ENCODE assay signal across 8 mouse cellular contexts in genomic region chr8:111941101-111941454, GRCm38 (mm10). TPM values are rescaled to one million over a fixed set of nuclear protein-coding genes. Genes with fewer than 3 reads are reported as not detected.
DNase-seq lines count a peak whose midpoint lies in the region; ATAC-seq and TF ChIP-seq lines count a peak whose summit lies in the region.

No protein-coding gene starts in this region.

- ATAC-seq in embryonic facial prominence, embryonic 11.5 days (replicated peaks; ENCODE audit: insufficient number of reproducible peaks, low FRiP score, low TSS enrichment, low read depth): peak; percentile 27; the same call in 1 of the 2 replicates
- ATAC-seq in neural tube, embryonic 12.5 days (ENCODE audit: low FRiP score, low read depth): peak; percentile 45; the same call in 1 of the 2 replicates

- TF ChIP-seq POLR2A in lung, adult 2 months (IDR thresholded peaks at IDR 0.05; ENCODE audit: borderline replicate concordance, extremely low read depth, low read depth, low read length): no peak

- 1% methylated on average over 23 of the region's 23 CpGs for WGBS in embryonic facial prominence, embryonic 11.5 days
- WGBS in heart, embryonic 10.5 days: under 1% methylated on average over 23 of the region's 23 CpGs
- WGBS in lung, adult 2 months: 0% methylated on average over 23 of the region's 23 CpGs
- under 1% methylated on average over 23 of the region's 23 CpGs for whole genome bisulfite sequencing in neural tube, embryonic 12.5 days

- peaks cover 4% of the 10 kb centered on the region; the same call in 1 of the 2 replicates for H3K4me1 ChIP-seq in embryonic facial prominence, embryonic 11.5 days (ENCODE audit: control insufficient read depth, insufficient read depth, low read length)
- H3K4me1 ChIP-seq in heart, embryonic 10.5 days: peaks cover 20% of the 10 kb centered on the region
- H3K4me1 ChIP-seq in lung, adult 2 months (ENCODE audit: control insufficient read depth, insufficient read depth, low read length): peaks cover 5% of the 10 kb centered on the region; the same call in 1 of the 2 replicates
- H3K4me1 ChIP-seq in neural tube, embryonic 12.5 days: peaks cover 17% of the 10 kb centered on the region

- H3K4me3 ChIP-seq in C2C12 (ENCODE audit: insufficient read depth, poor library complexity, severe bottlenecking): peak overlapping the region; percentile 98
- H3K4me3 ChIP-seq in embryonic facial prominence, embryonic 11.5 days (ENCODE audit: low read depth, low read length): peak overlapping the region; percentile 76
- H3K4me3 ChIP-seq in heart, embryonic 10.5 days: peak overlapping the region; percentile 89
- peak overlapping the region; percentile 91 for H3K4me3 ChIP-seq in lung, adult 2 months (replicated peaks; ENCODE audit: extremely low read depth, low read depth, low read length)
- H3K4me3 ChIP-seq in neural tube, embryonic 12.5 days: peak overlapping the region; percentile 99

- H3K36me3 ChIP-seq in C2C12 (ENCODE audit: control insufficient read depth, insufficient read depth): peaks cover 21% of the 10 kb centered on the region
- H3K36me3 ChIP-seq in embryonic facial prominence, embryonic 11.5 days (replicated peaks; ENCODE audit: control insufficient read depth, insufficient read depth, low read depth, low read length): no peaks in the 10 kb centered on the region
- peaks cover 35% of the 10 kb centered on the region for H3K36me3 ChIP-seq in heart, embryonic 10.5 days
- peaks cover 36% of the 10 kb centered on the region for H3K36me3 ChIP-seq in neural tube, embryonic 12.5 days

- peak; percentile 78 for DNase-seq in ZHBTc4 (ENCODE audit: low read depth, low spot score)
- peak; percentile 68 for DNase-seq in embryonic facial prominence, embryonic 11.5 days (ENCODE audit: low spot score)
- peak; percentile 86 for DNase-seq in heart, embryonic 10.5 days (ENCODE audit: low spot score)
- peak; percentile 32 to 50 for DNase-seq in kidney, adult 8-10 months
- no peak for DNase-seq in lung, adult 2 months
- DNase-seq in testis, postnatal 14 days (ENCODE audit: low spot score): peak; percentile 57

- no peaks in the 10 kb centered on the region for H3K27me3 ChIP-seq in C2C12 (ENCODE audit: control insufficient read depth, insufficient read depth, insufficient read length)
- no peaks in the 10 kb centered on the region for H3K27me3 ChIP-seq in embryonic facial prominence, embryonic 11.5 days (ENCODE audit: control insufficient read depth, insufficient read depth, low read length)
- no peaks in the 10 kb centered on the region for H3K27me3 ChIP-seq in heart, embryonic 10.5 days (ENCODE audit: insufficient read depth, poor library complexity, severe bottlenecking)
- H3K27me3 ChIP-seq in neural tube, embryonic 12.5 days (replicated peaks): no peaks in the 10 kb centered on the region

- peak overlapping the region; percentile 91 for H3K4me2 ChIP-seq in embryonic facial prominence, embryonic 11.5 days (ENCODE audit: low read depth, low read length)
- peak overlapping the region; percentile 94 for H3K4me2 ChIP-seq in neural tube, embryonic 12.5 days (replicated peaks)

- H3K79me2 ChIP-seq in C2C12 (ENCODE audit: control insufficient read depth, insufficient read depth): peaks cover 12% of the 10 kb centered on the region

- H3K9me3 ChIP-seq in embryonic facial prominence, embryonic 11.5 days (replicated peaks; ENCODE audit: control insufficient read depth, low read length): no peaks in the 10 kb centered on the region
- H3K9me3 ChIP-seq in heart, embryonic 10.5 days: no peaks in the 10 kb centered on the region
- no peaks in the 10 kb centered on the region for H3K9me3 ChIP-seq in neural tube, embryonic 12.5 days

- H3K9ac ChIP-seq in embryonic facial prominence, embryonic 11.5 days (replicated peaks; ENCODE audit: low read length): peak overlapping the region; percentile 75
- peak overlapping the region; percentile 89 for H3K9ac ChIP-seq in neural tube, embryonic 12.5 days

- H3K27ac ChIP-seq in embryonic facial prominence, embryonic 11.5 days (replicated peaks; ENCODE audit: low read depth, low read length): no peak overlapping the region; the same call in 1 of the 2 replicates
- peak overlapping the region; percentile 88 for H3K27ac ChIP-seq in heart, embryonic 10.5 days
- no peak overlapping the region for H3K27ac ChIP-seq in neural tube, embryonic 12.5 days

- no peak for TF ChIP-seq CTCF in C2C12 (IDR thresholded peaks at IDR 0.05; ENCODE audit: control insufficient read depth, insufficient read depth, insufficient read length)
- no peak for TF ChIP-seq CTCF in lung, adult 2 months (IDR thresholded peaks at IDR 0.05; ENCODE audit: insufficient read depth, low read length)

- peak overlapping the region; percentile 92 for H3ac ChIP-seq in C2C12 (ENCODE audit: control insufficient read depth, insufficient read length, low read depth)

- no peaks in the 10 kb centered on the region for H3K79me3 ChIP-seq in C2C12 (ENCODE audit: low read depth)

TF ChIP-seq in C2C12, 6 proteins besides CTCF, POLR2A, EP300 and RAD21:
- TF ChIP-seq FOSL1 (IDR thresholded peaks at IDR 0.05; ENCODE audit: insufficient read depth, low read length, poor library complexity, severe bottlenecking): no peak
- TF ChIP-seq CEBPB (IDR thresholded peaks at IDR 0.05; ENCODE audit: low read depth): no peak
- TF ChIP-seq USF1 (IDR thresholded peaks at IDR 0.05; ENCODE audit: low read depth): no peak
- no peak for TF ChIP-seq MYOD1 (IDR thresholded peaks at IDR 0.05; ENCODE audit: control insufficient read depth, insufficient read length, low read depth)
- no peak for TF ChIP-seq MAX (IDR thresholded peaks at IDR 0.05)
- no peak for TF ChIP-seq MYOG (IDR thresholded peaks at IDR 0.05; ENCODE audit: control insufficient read depth, extremely low read depth, insufficient read length)

RNA-seq across cellular contexts. Expression of gene Gabarapl2, which starts 0.6 kb away (rescaled TPM):
- 44.6 TPM for polyA plus RNA-seq in C2C12 (2012; fragmentation: generic; extraction: Trizol)
- 222 and 230 TPM in 2 replicates for polyA plus RNA-seq in embryonic facial prominence, embryonic 11.5 days (2014; fragmentation: Nextera tagmentation; extraction: Ambion mirVana)
- 172 and 178 TPM in 2 replicates for polyA plus RNA-seq in heart, embryonic 10.5 days (2016; fragmentation: Nextera tagmentation; extraction: Ambion mirVana)
- 26.2 and 58.2 TPM in 2 replicates for polyA plus RNA-seq in lung, adult 2 months (2012; rRNA removed)
- 377 and 381 TPM in 2 replicates for polyA plus RNA-seq in neural tube, embryonic 12.5 days (2016; fragmentation: Nextera tagmentation; extraction: Ambion mirVana)

RNA-seq across cellular contexts. Expression of gene Tmem231, which starts 7.4 kb away (rescaled TPM):
- 2.2 TPM for polyA plus RNA-seq in C2C12 (2012; fragmentation: generic; extraction: Trizol)
- 18.6 and 20.0 TPM in 2 replicates for polyA plus RNA-seq in embryonic facial prominence, embryonic 11.5 days (2014; fragmentation: Nextera tagmentation; extraction: Ambion mirVana)
- polyA plus RNA-seq in heart, embryonic 10.5 days (2016; fragmentation: Nextera tagmentation; extraction: Ambion mirVana): 6.2 and 8.2 TPM in 2 replicates
- 8.0 and 8.2 TPM in 2 replicates for polyA plus RNA-seq in lung, adult 2 months (2012; rRNA removed)
- polyA plus RNA-seq in neural tube, embryonic 12.5 days (2016; fragmentation: Nextera tagmentation; extraction: Ambion mirVana): 15.3 and 16.3 TPM in 2 replicates

RNA-seq across cellular contexts. Expression of gene Chst5, which starts 30.8 kb away (rescaled TPM):
- polyA plus RNA-seq in C2C12 (2012; fragmentation: generic; extraction: Trizol): not detected
- 1.1 and 2.2 TPM in 2 replicates for polyA plus RNA-seq in embryonic facial prominence, embryonic 11.5 days (2014; fragmentation: Nextera tagmentation; extraction: Ambion mirVana)
- 0.91 and 2.9 TPM in 2 replicates for polyA plus RNA-seq in heart, embryonic 10.5 days (2016; fragmentation: Nextera tagmentation; extraction: Ambion mirVana)
- polyA plus RNA-seq in lung, adult 2 months (2012; rRNA removed): 7.1 and 7.6 TPM in 2 replicates
- polyA plus RNA-seq in neural tube, embryonic 12.5 days (2016; fragmentation: Nextera tagmentation; extraction: Ambion mirVana): 4.8 and 4.9 TPM in 2 replicates

RNA-seq across cellular contexts. Expression of gene Adat1, which starts 51.0 kb away (rescaled TPM):
- 4.0 TPM for polyA plus RNA-seq in C2C12 (2012; fragmentation: generic; extraction: Trizol)
- polyA plus RNA-seq in embryonic facial prominence, embryonic 11.5 days (2014; fragmentation: Nextera tagmentation; extraction: Ambion mirVana): 8.7 and 10.7 TPM in 2 replicates
- polyA plus RNA-seq in heart, embryonic 10.5 days (2016; fragmentation: Nextera tagmentation; extraction: Ambion mirVana): 9.9 and 11.5 TPM in 2 replicates
- 2.5 and 2.7 TPM in 2 replicates for polyA plus RNA-seq in lung, adult 2 months (2012; rRNA removed)
- 9.9 and 11.1 TPM in 2 replicates for polyA plus RNA-seq in neural tube, embryonic 12.5 days (2016; fragmentation: Nextera tagmentation; extraction: Ambion mirVana)
